Mouse (Mus musculus): ENCODE data around the gene Gm10639.
"Not testable (repeated sequence)": the region's sequence is repeated elsewhere in the genome, so short reads cannot be mapped to it uniquely, and the experiment has no call there.

Gm10639 gene

GRCm38 (mm10) chr9:78289723-78290122 is at the start of gene Gm10639:
Gene Gm10639 (plus strand): TSS chr9:78289923.
- DNase-seq (ENCODE audit: low spot score) = not testable (repeated sequence)

- DNase-seq (ENCODE audit: low spot score) = not testable (repeated sequence)
Observed at GRCm38 (mm10) chr9:78255683-78256470, 33.8 kb upstream of the Gm10639 start.

DNA sequence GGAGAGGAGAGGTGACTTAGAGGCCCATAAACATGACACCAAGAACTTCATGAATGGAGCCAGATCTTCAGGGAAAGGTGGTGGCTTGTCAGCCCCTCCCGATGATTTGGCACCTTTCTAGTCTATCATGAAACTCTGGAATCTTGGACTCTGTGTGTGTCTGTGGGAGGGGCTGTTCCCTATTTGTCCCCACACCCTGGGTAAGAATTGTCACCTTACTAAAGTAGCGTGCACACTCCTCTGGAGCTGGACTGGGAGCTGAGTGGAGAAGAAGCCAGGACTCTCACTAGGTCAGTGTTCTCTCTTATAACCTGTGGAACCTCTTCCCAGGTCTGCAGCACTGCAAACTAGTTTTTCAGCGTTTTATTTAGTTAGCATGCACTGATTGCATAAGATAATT is 32.8 kb upstream of the Gm10639 start, which contains the start of gene Gm3776:
Gm3776 (plus strand) TSS at position 216 of the 400 bp plus-strand sequence.
- not testable (repeated sequence) for DNase-seq (ENCODE audit: low spot score)

GRCm38 (mm10) chr9:78259688-78260087 is 30.0 kb upstream of the Gm10639 start:
- DNase-seq (ENCODE audit: low spot score) = peak; percentile 27

GRCm38 (mm10) chr9:78270945-78271344 is 18.8 kb upstream of the Gm10639 start:
- not testable (repeated sequence) for DNase-seq (ENCODE audit: low spot score)

- not testable (repeated sequence) for DNase-seq (ENCODE audit: low spot score)
Observed at GRCm38 (mm10) chr9:78282002-78282711, 7.6 kb upstream of the Gm10639 start.

GRCm38 (mm10) chr9:78289063-78289462 is 660 bp upstream of the Gm10639 start:
- not testable (repeated sequence) for DNase-seq (ENCODE audit: low spot score)

DNA sequence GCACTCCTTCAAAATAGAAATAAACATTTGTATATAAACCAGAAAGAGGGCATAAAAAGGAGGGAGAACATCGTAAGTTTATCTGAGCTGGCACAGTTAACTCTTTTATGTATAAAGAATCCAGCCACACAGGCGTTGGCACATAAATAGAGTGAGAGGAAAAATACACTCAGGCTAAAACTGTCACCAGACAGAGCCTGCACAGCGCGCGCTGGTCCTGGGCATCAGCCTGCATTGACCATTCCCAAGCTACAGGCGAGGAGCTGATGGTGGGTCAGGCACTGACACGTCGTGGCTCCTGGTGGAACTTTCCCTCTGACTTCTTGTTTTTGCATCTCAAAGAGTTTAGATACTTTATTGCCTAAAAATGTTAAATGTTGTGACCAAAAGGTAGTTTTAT is 2.7 kb downstream of the Gm10639 start:
- not testable (repeated sequence) for DNase-seq (ENCODE audit: low spot score)

- DNase-seq (ENCODE audit: low spot score) = not testable (repeated sequence)
Observed at GRCm38 (mm10) chr9:78293683-78294082, 4.0 kb downstream of the Gm10639 start.

- DNase-seq (ENCODE audit: low spot score) = not testable (repeated sequence)
Observed at GRCm38 (mm10) chr9:78294781-78295180, 5.1 kb downstream of the Gm10639 start.

- DNase-seq (ENCODE audit: low spot score) = peak; percentile 17
Observed at GRCm38 (mm10) chr9:78296089-78296488, 6.4 kb downstream of the Gm10639 start.

- DNase-seq (ENCODE audit: low spot score) = no peak
Observed at GRCm38 (mm10) chr9:78298232-78298631, 8.5 kb downstream of the Gm10639 start.

DNA sequence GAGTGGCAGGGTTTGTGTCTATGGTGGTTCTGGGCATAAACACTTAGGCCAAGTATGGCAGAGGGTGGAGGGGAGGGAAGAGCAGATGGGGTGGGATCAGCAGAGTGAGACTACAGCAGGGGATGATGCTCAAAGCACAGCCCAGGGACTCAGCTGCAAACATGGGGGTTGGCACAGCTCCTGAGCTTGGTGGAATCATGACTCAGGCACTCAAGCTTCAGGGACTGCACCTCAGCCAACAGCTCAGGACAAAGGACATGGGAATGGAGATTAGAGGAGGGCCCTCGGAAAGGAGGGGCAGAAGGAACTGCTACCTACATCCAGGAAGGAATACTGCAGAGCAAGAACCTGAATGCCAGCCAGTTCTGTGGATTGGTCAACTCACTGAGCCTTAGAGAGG is 9.4 kb downstream of the Gm10639 start:
- not testable (repeated sequence) for DNase-seq (ENCODE audit: low spot score)

GRCm38 (mm10) chr9:78308122-78308521 is 18.4 kb downstream of the Gm10639 start:
- not testable (repeated sequence) for DNase-seq (ENCODE audit: low spot score)

DNA sequence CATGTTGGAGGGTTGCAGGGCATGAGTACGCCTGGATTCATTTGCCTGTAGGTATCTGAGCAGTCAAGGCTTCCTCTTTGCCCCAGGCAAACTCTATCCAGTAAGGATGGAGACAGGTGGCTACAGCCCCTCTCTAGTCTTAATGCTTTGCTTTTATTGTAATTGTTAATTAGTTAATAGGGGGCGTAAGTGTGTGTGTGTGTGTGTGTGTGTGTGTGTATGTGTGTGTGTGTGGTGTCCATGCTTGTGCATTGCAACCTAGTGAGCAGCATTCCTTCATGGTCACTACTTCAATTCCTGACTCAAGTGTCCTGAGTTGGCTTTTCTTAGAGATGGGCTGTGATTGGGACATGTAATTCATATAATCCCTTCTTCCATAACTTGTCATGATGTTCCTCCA is 25.0 kb downstream of the Gm10639 start, which contains the start of gene Omt2a:
Omt2a (minus strand) TSS at position 101 of the 400 bp plus-strand sequence.
- no peak for DNase-seq (ENCODE audit: low spot score)

- no peak for DNase-seq (ENCODE audit: low spot score)
Observed at GRCm38 (mm10) chr9:78319499-78319898, 29.8 kb downstream of the Gm10639 start.

GRCm38 (mm10) chr9:78327289-78327688 is 37.6 kb downstream of the Gm10639 start, which contains the start of gene Omt2b:
Gene Omt2b (plus strand): TSS chr9:78327589.
- not testable (repeated sequence) for DNase-seq (ENCODE audit: low spot score)

DNA sequence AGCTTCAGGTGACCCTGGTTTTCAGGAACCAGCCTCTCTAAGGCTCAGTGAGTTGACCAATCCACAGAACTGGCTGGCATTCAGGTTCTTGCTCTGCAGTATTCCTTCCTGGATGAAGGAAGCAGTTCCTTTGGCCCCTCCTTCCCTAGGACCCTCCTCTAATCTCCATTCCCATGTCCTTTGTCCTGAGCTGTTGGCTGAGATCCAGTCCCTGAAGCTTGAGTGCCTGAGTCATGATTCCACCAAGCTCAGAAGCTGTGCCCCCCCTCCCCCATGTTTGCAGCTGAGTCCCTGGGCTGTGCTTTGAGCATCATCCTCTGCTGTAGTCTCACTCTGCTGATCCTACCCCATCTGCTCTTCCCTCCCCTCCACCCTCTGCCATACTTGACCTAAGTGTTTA is 47.3 kb downstream of the Gm10639 start:
- not testable (repeated sequence) for DNase-seq (ENCODE audit: low spot score)

- DNase-seq (ENCODE audit: low spot score) = peak; percentile 9
Observed at GRCm38 (mm10) chr9:78340324-78340723, 50.6 kb downstream of the Gm10639 start.

GRCm38 (mm10) chr9:78342494-78342893 is 52.8 kb downstream of the Gm10639 start:
- not testable (repeated sequence) for DNase-seq (ENCODE audit: low spot score)

- DNase-seq (ENCODE audit: low spot score) = not testable (repeated sequence)
Observed at GRCm38 (mm10) chr9:78343055-78343454, 53.3 kb downstream of the Gm10639 start.

- not testable (repeated sequence) for DNase-seq (ENCODE audit: low spot score)
Observed at GRCm38 (mm10) chr9:78345235-78345634, 55.5 kb downstream of the Gm10639 start.

- no peak for DNase-seq (ENCODE audit: low spot score)
Observed at GRCm38 (mm10) chr9:78347004-78347403, 57.3 kb downstream of the Gm10639 start.

Measured in spleen, adult 12 weeks (tissue).